Mouse (Mus musculus) Patski (cell line): ENCODE measurements around the gene Srp14. TPM values are rescaled to one million over a fixed set of nuclear protein-coding genes. Genes with fewer than 3 reads are reported as not detected.

Source experiments
- ATAC-seq: fragments of 100-300 bp; one replicate; pipeline ENCODE4 v1.8.0; 2021
- CTCF ChIA-PET: fragments of 350-600 bp; sonication (Branson Sonifier 250); formaldehyde crosslinking; loops from one replicate; lab custom pipeline; 2022; ENCODE audit warnings: inconsistent platforms; lab: Charles Lee
- POLR2A ChIA-PET: fragments of 350-600 bp; sonication (Branson Sonifier 250); formaldehyde crosslinking; loops from one replicate; lab custom pipeline; 2022; ENCODE audit warnings: antibody characterized with exemption, inconsistent platforms; lab: Charles Lee
- DNase-seq: peaks from one replicate; pipeline ENCODE4 v3.0.0-alpha.2; 2011; ENCODE audit warnings: low read depth, low spot score
- H3K27me3 ChIP-seq: fragments of 371-371 bp; one replicate; pipeline ENCODE4 v1.5.1; 2021
- CTCF ChIP-seq: fragments of 100-300 bp; IDR thresholded peaks from one replicate; pipeline ENCODE4 v1.5.1; 2021
- in situ Hi-C: fragments of 300-500 bp; cut with MboI; formaldehyde crosslinking; loops from 3 replicates; pipeline ENCODE4 v1.11.1; 2018; ENCODE audit warnings: low pct_unique_long_range_greater_than_20kb, mixed read lengths
- polyA plus RNA-seq: library from polyadenylated mRNA; unstranded; gene quantifications from one replicate; pipeline ENCODE4 v1.2.3, GENCODE M21; 2021

The Srp14 gene
- polyA plus RNA-seq, 1 experiment from 2014 or later, result 254 TPM

GRCm38 (mm10) chr2:118468354-118468753 lies 11.2 kb downstream of the Srp14 start:
- POLR2A ChIA-PET, result interaction anchor here (1.6 kb wide), 1 partner anchor 7 kb away, joined by 4 read pairs; no protein-coding TSS in a partner anchor

DNA sequence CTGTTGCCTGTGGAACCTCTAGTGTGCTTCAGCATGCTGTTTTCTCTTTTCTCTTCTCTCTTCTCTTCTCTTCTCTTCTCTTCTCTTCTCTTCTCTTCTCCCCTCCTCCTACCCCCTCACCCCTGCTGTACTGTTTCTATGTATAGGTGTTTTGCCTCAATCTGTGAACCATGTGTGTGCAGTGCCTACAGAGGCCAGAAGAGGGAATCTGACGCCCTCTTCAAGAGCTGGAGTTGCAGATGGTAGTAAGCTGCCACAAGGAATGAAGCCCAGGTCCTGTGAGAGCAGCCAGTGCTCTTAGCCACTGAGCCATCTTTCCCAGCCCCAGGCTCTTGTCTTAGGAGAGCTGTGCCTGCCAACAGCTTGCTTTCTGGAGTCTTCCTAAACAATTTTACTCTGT lies 12.9 kb downstream of the Srp14 start:
- ChIA-PET POLR2A (interaction anchor here (1.6 kb wide), 1 partner anchor 9 kb away, joined by 4 read pairs; no protein-coding TSS in a partner anchor), CTCF (interaction anchor here (1.5 kb wide), 1 partner anchor 9 kb away, joined by 3 read pairs; no protein-coding TSS in a partner anchor)
- ATAC-seq, result no peak
- DNase-seq, result no peak
- no peak for TF ChIP-seq CTCF
- H3K27me3 ChIP-seq, result no peaks in the 10 kb centered on the region
- in situ Hi-C loops, result no loop called here

More at GRCm38 (mm10) chr2:118468354-118468753, 11.2 kb downstream of the Srp14 start:
- no peaks in the 10 kb centered on the region for H3K27me3 ChIP-seq
- no peak for ATAC-seq
- TF ChIP-seq CTCF, result no peak
- DNase-seq, result no peak
- in situ Hi-C loops, result no loop called here
- CTCF ChIA-PET, result no interaction called here

GRCm38 (mm10) chr2:118465894-118466293 lies 13.6 kb downstream of the Srp14 start:
- POLR2A ChIA-PET, result no interaction called here
- no peaks in the 10 kb centered on the region for H3K27me3 ChIP-seq

DNA sequence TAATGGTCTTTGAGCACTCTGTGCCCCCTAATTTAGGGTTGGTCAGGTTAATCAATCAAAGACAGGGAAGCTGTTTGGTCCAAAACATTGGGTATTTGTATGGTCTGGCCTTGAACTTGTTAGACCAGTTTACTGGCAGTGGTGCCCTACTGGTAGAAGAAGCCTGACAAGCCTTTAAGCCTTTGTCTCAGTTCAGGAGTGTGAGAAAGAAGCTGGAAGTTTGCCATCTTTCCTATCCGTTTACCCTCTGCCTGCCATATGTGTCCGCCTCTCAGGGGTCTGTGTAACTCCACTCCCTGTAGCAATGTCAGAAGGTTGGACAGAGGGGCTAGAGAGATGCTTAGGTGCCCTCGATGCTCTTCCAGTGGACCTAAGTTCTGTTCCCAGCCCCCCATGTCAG lies 15.1 kb downstream of the Srp14 start:
- ATAC-seq (no peak), DNase-seq (no peak)
- TF ChIP-seq CTCF, result no peak
- no peaks in the 10 kb centered on the region for H3K27me3 ChIP-seq
- in situ Hi-C loops, result no loop called here
- CTCF ChIA-PET, result interaction anchor here (1.8 kb wide), 1 partner anchor 22 kb away, joined by 3 read pairs; no protein-coding TSS in a partner anchor
- POLR2A ChIA-PET, result no interaction called here

More at GRCm38 (mm10) chr2:118465894-118466293, 13.6 kb downstream of the Srp14 start:
- in situ Hi-C loops, result no loop called here
- CTCF ChIA-PET, result interaction anchor here (1.5 kb wide), 1 partner anchor 9 kb away, joined by 3 read pairs; no protein-coding TSS in a partner anchor
- ATAC-seq (no peak), DNase-seq (no peak)
- no peak for TF ChIP-seq CTCF

GRCm38 (mm10) chr2:118463480-118463879 lies 16.0 kb downstream of the Srp14 start:
- ATAC-seq, result no peak
- CTCF ChIA-PET, result interaction anchor here (0.7 to 3.5 kb wide), 4 partner anchors 9 to 145 kb away, joined by 3 to 11 read pairs (median 3); no protein-coding TSS in a partner anchor

GRCm38 (mm10) chr2:118461480-118462165 lies 17.9 kb downstream of the Srp14 start:
- no peak for DNase-seq
- in situ Hi-C loops, result no loop called here
- H3K27me3 ChIP-seq, result no peaks in the 10 kb centered on the region
- CTCF ChIA-PET, result interaction anchor here (3.5 kb wide), 1 partner anchor 11 kb away, joined by 11 read pairs; no protein-coding TSS in a partner anchor
- POLR2A ChIA-PET, result no interaction called here
- no peak for ATAC-seq
- no peak for TF ChIP-seq CTCF

More at GRCm38 (mm10) chr2:118463480-118463879, 16.0 kb downstream of the Srp14 start:
- DNase-seq, result no peak
- in situ Hi-C loops, result no loop called here
- POLR2A ChIA-PET, result interaction anchor here (0.6 kb wide), 1 partner anchor 516 kb away, joined by 4 read pairs; no protein-coding TSS in a partner anchor
- no peak for TF ChIP-seq CTCF
- H3K27me3 ChIP-seq, result no peaks in the 10 kb centered on the region

DNA sequence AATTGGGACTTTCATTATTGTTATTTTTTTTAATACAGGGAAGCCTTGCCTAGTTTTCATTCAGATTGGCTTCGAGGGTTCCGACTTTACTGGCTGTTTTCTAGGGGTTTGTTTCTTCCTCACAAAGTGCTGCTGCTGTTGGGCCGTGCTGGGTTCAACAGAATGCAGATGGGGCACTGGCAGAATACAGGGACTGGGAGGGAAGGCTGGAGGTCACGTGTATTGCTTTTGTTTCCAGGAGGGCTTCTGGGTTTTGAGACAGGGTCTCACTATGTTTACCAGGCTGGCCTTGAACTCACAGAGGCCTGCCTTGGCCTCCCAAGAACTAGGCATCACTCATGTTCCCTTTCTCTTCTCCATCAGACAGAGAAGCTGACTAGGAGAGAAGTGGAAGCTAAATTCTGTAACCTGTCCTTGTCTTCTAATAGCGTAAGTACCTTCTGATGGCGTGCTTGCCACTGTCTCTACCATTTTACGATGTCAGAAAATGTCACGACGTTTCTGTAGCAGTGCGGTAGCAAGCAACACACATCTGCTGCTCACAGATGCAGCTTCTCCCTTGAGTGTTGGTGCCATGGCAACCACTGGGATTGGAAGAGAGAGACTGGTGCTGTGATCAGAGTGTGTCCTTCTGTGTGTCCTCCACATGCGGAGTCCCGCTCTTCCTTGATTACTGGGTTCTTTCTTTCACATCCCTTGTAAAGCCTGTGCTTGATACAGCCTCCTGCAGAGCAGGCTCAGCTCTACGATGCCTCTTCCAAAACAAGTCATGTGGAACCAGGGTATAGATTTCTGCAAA lies 21.8 kb downstream of the Srp14 start:
- ChIA-PET CTCF (interaction anchor here (1.3 kb wide), 1 partner anchor 15 kb away, joined by 4 read pairs; no protein-coding TSS in a partner anchor), POLR2A (interaction anchor here (0.8 kb wide), 1 partner anchor 15 kb away, joined by 3 read pairs; no protein-coding TSS in a partner anchor)
- in situ Hi-C loops, result no loop called here
- ATAC-seq, result no peak
- DNase-seq, result no peak
- H3K27me3 ChIP-seq, result no peaks in the 10 kb centered on the region
- no peak for TF ChIP-seq CTCF

DNA sequence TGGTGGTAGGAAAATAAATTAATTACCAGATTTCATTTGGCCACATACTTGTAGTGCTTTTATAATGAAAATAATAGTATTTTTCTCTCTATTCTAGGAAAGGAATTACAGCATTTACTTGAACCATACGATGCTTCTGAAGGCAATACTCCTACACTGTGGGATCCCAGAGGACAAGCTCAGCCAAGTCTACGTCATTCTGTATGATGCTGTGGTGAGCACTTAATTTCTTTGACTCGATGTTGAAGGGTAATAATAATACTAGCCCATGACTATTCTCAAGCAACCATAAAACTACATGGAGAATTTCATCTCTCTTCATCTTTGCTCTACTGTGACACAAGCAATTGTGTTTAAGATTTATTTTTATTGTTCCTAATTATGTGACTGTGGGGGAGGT lies 22.5 kb downstream of the Srp14 start:
- H3K27me3 ChIP-seq, result no peaks in the 10 kb centered on the region
- no peak for TF ChIP-seq CTCF
- no peak for DNase-seq
- ChIA-PET POLR2A (interaction anchor here (0.8 kb wide), 1 partner anchor 16 kb away, joined by 3 read pairs; no protein-coding TSS in a partner anchor), CTCF (interaction anchor here (1.3 kb wide), 1 partner anchor 16 kb away, joined by 4 read pairs; no protein-coding TSS in a partner anchor)
- in situ Hi-C loops, result no loop called here
- no peak for ATAC-seq

DNA sequence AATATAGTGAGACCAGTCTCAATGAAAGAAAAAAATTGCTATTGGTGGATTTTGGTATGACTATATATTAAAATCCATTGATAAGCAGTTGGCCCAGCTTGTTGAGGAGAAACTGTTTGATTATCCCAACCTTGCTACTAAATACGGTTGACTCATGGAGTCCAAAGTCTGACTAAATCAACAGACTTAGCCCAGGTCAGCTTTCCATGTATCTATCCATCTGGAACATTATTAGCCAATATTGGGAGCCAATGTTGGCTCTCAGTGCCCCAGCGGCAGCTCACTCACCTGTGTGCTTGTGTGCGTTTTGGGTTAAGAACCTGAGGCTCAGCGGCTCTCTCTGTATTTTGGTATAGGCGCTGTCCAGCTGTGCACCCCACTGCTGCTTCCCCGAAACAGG lies 28.5 kb downstream of the Srp14 start:
- ChIA-PET CTCF (interaction anchor here (1.1 kb wide), 1 partner anchor 19 kb away, joined by 3 read pairs; no protein-coding TSS in a partner anchor), POLR2A (no interaction called here)
- H3K27me3 ChIP-seq, result no peaks in the 10 kb centered on the region
- ATAC-seq (no peak), DNase-seq (no peak)
- in situ Hi-C loops, result no loop called here
- TF ChIP-seq CTCF, result no peak

- ATAC-seq (no peak), DNase-seq (no peak)
- no peaks in the 10 kb centered on the region for H3K27me3 ChIP-seq
- ChIA-PET CTCF (no interaction called here), POLR2A (no interaction called here)
- in situ Hi-C loops, result no loop called here
- TF ChIP-seq CTCF, result no peak
Measured at GRCm38 (mm10) chr2:118448181-118448580, 31.3 kb downstream of the Srp14 start.
